Mouse (Mus musculus): Measurements from ENCODE around the gene Tex13c2. TPM values are rescaled to one million over a fixed set of nuclear protein-coding genes. Genes with fewer than 3 reads are reported as not detected.
A peak's percentile ranks its signal among the peaks of the same experiment; 100 is the strongest.

Tex13c2 gene
- not detected in 2 replicates for total RNA-seq (2021)
- long read RNA-seq, experiment 1: 0 reads
- long read RNA-seq, experiment 2: 0 reads

- DNase-seq: no peak
Observed at GRCm38 (mm10) chrX:42489446-42489845, at the start of gene Tex13c2. Tex13c2 (plus strand) TSS chrX:42489691.

GRCm38 (mm10) chrX:42450305-42450704 is 39.2 kb upstream of the Tex13c2 start:
- DNase-seq: no peak

GRCm38 (mm10) chrX:42453001-42453400 is 36.5 kb upstream of the Tex13c2 start:
- no peak for DNase-seq

- no peak for DNase-seq
Observed at GRCm38 (mm10) chrX:42454533-42454932, 35.0 kb upstream of the Tex13c2 start.

- DNase-seq: no peak
Observed at GRCm38 (mm10) chrX:42490336-42490735, 845 bp downstream of the Tex13c2 start.

- DNase-seq: no peak
Observed at GRCm38 (mm10) chrX:42500538-42500937, 11.0 kb downstream of the Tex13c2 start.

- no peak for DNase-seq
Observed at GRCm38 (mm10) chrX:42502291-42503043, 13.0 kb downstream of the Tex13c2 start, which contains the start of gene Sh2d1a. Sh2d1a (plus strand) TSS chrX:42502453.

GRCm38 (mm10) chrX:42511105-42511504 is 21.6 kb downstream of the Tex13c2 start:
- no peak for DNase-seq

GRCm38 (mm10) chrX:42512567-42512966 is 23.1 kb downstream of the Tex13c2 start:
- DNase-seq: no peak

GRCm38 (mm10) chrX:42522868-42523267 is 33.4 kb downstream of the Tex13c2 start:
- no peak for DNase-seq

GRCm38 (mm10) chrX:42530703-42531102 is 41.2 kb downstream of the Tex13c2 start:
- DNase-seq: no peak

GRCm38 (mm10) chrX:42540030-42540755 is 50.7 kb downstream of the Tex13c2 start:
- DNase-seq: no peak

GRCm38 (mm10) chrX:42540756-42541053 is 51.2 kb downstream of the Tex13c2 start:
- DNase-seq: peak; percentile 75

Other genes starting within 250 kb of the Tex13c2 start
- gene Sh2d1a, start 12.8 kb downstream of the Tex13c2 start, total RNA-seq (2021): 0.67 and 1.5 TPM in 2 replicates